Mouse (Mus musculus): ENCODE measurements around the gene Scyl2. TPM values are rescaled to one million over a fixed set of nuclear protein-coding genes. Genes with fewer than 3 reads are reported as not detected.

Scyl2 gene
- polyA plus RNA-seq, 1 experiment from 2014 or later = 9.0 TPM

DNA sequence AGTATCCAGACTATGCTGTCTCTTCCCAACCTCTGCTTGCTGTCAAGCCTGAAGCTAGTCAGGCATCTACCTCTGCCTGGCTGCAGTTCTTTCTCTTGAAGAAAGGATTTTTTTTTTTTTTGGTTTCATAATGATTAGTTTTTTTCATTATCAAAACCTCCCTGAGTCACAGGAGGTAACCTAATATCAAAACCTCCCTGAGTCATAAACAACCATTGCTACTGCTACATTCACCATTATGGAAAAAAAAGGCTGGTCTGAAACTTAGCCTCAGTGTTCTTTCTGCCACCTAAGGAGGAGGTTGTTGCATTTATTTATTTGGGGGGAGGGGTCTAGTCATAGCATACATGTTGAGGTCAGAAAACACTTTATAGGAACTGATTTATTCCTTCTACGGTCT is 96.2 kb downstream of the Scyl2 start:
- Histone ChIP-seq H3K4me2 (replicated peaks) (no peak overlapping the region), H3K36me3 (no peaks in the 10 kb centered on the region), H3K9me3 (no peaks in the 10 kb centered on the region), H3K4me3 (no peak overlapping the region), H3K9ac (replicated peaks) (no peak overlapping the region), H3K27ac (replicated peaks) (no peak overlapping the region), H3K4me1 (no peaks in the 10 kb centered on the region), H3K27me3 (no peaks in the 10 kb centered on the region)
- no peak for ATAC-seq (replicated peaks)
- WGBS = 90% methylated on average over 1 of the region's 1 CpGs

Other genes starting within 250 kb of the Scyl2 start
- 12.1 and 13.9 TPM in 2 replicates for gene Gas2l3, start 242.3 kb downstream of the Scyl2 start, polyA plus RNA-seq (2015; fragmentation: Nextera tagmentation; extraction: Ambion mirVana)
- 0.11 and 0.17 TPM in 2 replicates for gene Nr1h4, start 152.7 kb downstream of the Scyl2 start, polyA plus RNA-seq (2015; fragmentation: Nextera tagmentation; extraction: Ambion mirVana)
- gene Slc17a8, start 65.0 kb downstream of the Scyl2 start, polyA plus RNA-seq (2015; fragmentation: Nextera tagmentation; extraction: Ambion mirVana) = 0.29 and 0.38 TPM in 2 replicates
- gene Actr6, start 46.0 kb upstream of the Scyl2 start, polyA plus RNA-seq (2015; fragmentation: Nextera tagmentation; extraction: Ambion mirVana) = 64.7 and 67.1 TPM in 2 replicates
- 27.7 and 28.1 TPM in 2 replicates for gene Uhrf1bp1l, start 58.7 kb upstream of the Scyl2 start, polyA plus RNA-seq (2015; fragmentation: Nextera tagmentation; extraction: Ambion mirVana)
- gene Anks1b, start 187.2 kb upstream of the Scyl2 start, polyA plus RNA-seq (2015; fragmentation: Nextera tagmentation; extraction: Ambion mirVana) = 55.0 and 63.1 TPM in 2 replicates